Mouse (Mus musculus) stomach, postnatal 0 days (tissue): ENCODE data around the gene Ctdspl.

Source experiments
- CTCF ChIP-seq: IDR thresholded peaks from 2 replicates; pipeline ENCODE4 v1.5.1; 2016; ENCODE audit warnings: antibody characterized with exemption, low read depth, mild to moderate bottlenecking, moderate library complexity
- EP300 ChIP-seq: optimal IDR thresholded peaks from 2 replicates; pipeline ENCODE3; 2016; ENCODE audit warnings: antibody characterized with exemption

GRCm38 (mm10) chr9:118876902-118877301 lies 49.4 kb upstream of the Ctdspl start:
- no peak for TF ChIP-seq CTCF
- no peak for TF ChIP-seq EP300
